In the genomic region with DNA sequence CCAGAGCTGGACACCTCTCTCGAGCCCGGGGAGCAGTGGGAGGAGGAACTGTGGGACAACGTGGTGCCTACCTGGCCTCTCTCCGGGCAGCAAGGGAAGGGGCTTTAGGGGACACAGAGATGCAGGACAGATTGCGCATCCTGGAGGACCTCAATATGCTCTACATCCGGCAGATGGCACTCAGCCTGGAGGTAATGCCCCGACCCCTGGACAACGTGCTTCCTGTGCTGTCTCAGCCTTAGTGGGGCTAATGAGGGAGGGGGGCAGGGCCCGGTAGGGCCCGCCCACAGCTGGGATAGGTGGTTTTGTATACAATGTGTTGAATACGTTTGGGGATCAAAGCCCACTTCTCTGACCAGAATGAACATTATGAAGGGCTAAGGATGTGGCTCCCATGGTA, we compare ENCODE assay signal across 8 mouse cellular contexts. TPM values are rescaled to one million over a fixed set of nuclear protein-coding genes. Genes with fewer than 3 reads are reported as not detected.
DNase-seq lines count a peak whose midpoint lies in the region; ATAC-seq and TF ChIP-seq lines count a peak whose summit lies in the region.
"Had no signal": no experiment of that assay in that cellular context is flagged by ENCODE, and none has a peak within 500 bp of the region (broad histone marks: within the 10 kb centered on the region; RNA-seq: fewer than 3 reads in every experiment).

No protein-coding gene starts in this region.

- no peaks in the 10 kb centered on the region for H3K9me3 ChIP-seq in CH12.LX (replicated peaks; ENCODE audit: low read length)
- H3K9me3 ChIP-seq in forebrain, embryonic 13.5 days (replicated peaks), result no peaks in the 10 kb centered on the region
- no peaks in the 10 kb centered on the region for H3K9me3 ChIP-seq in kidney, embryonic 15.5 days (replicated peaks)
- no peaks in the 10 kb centered on the region for H3K9me3 ChIP-seq in midbrain, embryonic 14.5 days (ENCODE audit: control insufficient read depth, low read length)

- H3K9ac ChIP-seq in CH12.LX (ENCODE audit: insufficient read depth, low read depth), result no peak overlapping the region
- peak overlapping the region; percentile 70 for H3K9ac ChIP-seq in forebrain, embryonic 13.5 days
- H3K9ac ChIP-seq in kidney, embryonic 15.5 days, result peak overlapping the region; percentile 82
- H3K9ac ChIP-seq in midbrain, embryonic 14.5 days (replicated peaks; ENCODE audit: low read length), result peak overlapping the region; percentile 62

- H3K4me1 ChIP-seq in CH12.LX (ENCODE audit: control insufficient read depth in 1 of 2, insufficient read depth in 2 of 2), result peaks cover 9 to 31% of the 10 kb centered on the region in 2 experiments; a peak in 3 of 4 replicates
- peaks cover 41% of the 10 kb centered on the region for H3K4me1 ChIP-seq in forebrain, embryonic 13.5 days
- peaks cover 73% of the 10 kb centered on the region for H3K4me1 ChIP-seq in kidney, embryonic 15.5 days
- peaks cover 38% of the 10 kb centered on the region for H3K4me1 ChIP-seq in midbrain, embryonic 14.5 days (ENCODE audit: control insufficient read depth, insufficient read depth, low read length)

- peak overlapping the region in 2 of 3 experiments; percentile 3 to 28 for H3K4me3 ChIP-seq in CH12.LX (replicated peaks in 1 of 3; ENCODE audit: low read depth in 2 of 3, low read length in 2 of 3, poor library complexity in 1 of 3)
- H3K4me3 ChIP-seq in forebrain, embryonic 13.5 days, result peak overlapping the region; percentile 41
- peak overlapping the region; percentile 63 for H3K4me3 ChIP-seq in kidney, embryonic 15.5 days (replicated peaks)
- H3K4me3 ChIP-seq in midbrain, embryonic 14.5 days (replicated peaks; ENCODE audit: low read depth, low read length), result peak overlapping the region; percentile 39

- TF ChIP-seq POLR2A in CH12.LX (IDR thresholded peaks at IDR 0.05; ENCODE audit: low read depth, low read length), result no peak

- peaks cover 2% of the 10 kb centered on the region for H3K27me3 ChIP-seq in CH12.LX (replicated peaks)
- peaks cover 32% of the 10 kb centered on the region for H3K27me3 ChIP-seq in forebrain, embryonic 13.5 days
- no peaks in the 10 kb centered on the region for H3K27me3 ChIP-seq in kidney, embryonic 15.5 days
- H3K27me3 ChIP-seq in midbrain, embryonic 14.5 days (ENCODE audit: control insufficient read depth, insufficient read depth, low read length), result peaks cover 7% of the 10 kb centered on the region; the same call in 1 of the 2 replicates

- ATAC-seq in forebrain, embryonic 13.5 days, result peak; percentile 10; the same call in 1 of the 2 replicates
- peak; percentile 37 for ATAC-seq in kidney, embryonic 15.5 days (replicated peaks; ENCODE audit: low FRiP score)
- peak; percentile 38; the same call in 1 of the 2 replicates for ATAC-seq in midbrain, embryonic 14.5 days (ENCODE audit: low FRiP score, low TSS enrichment)

- no peak for TF ChIP-seq RAD21 in CH12.LX (IDR thresholded peaks at IDR 0.05; ENCODE audit: low read depth, low read length)

- peak; percentile 86 for DNase-seq in 3T3-L1 (ENCODE audit: low read depth, low spot score)
- DNase-seq in CH12.LX (ENCODE audit: extremely low read depth), result no peak
- DNase-seq in midbrain, embryonic 14.5 days, result peak; percentile 54
- DNase-seq in ovary, adult 18-20 months (ENCODE audit: low spot score), result no peak
- DNase-seq in layer of hippocampus, postnatal 14 days (ENCODE audit: low spot score in 2 of 2), result no peak

- no peak overlapping the region for H3K4me2 ChIP-seq in CH12.LX (ENCODE audit: insufficient read depth, low read depth, poor library complexity, severe bottlenecking)
- peak overlapping the region; percentile 67 for H3K4me2 ChIP-seq in forebrain, embryonic 13.5 days
- peak overlapping the region; percentile 74 for H3K4me2 ChIP-seq in kidney, embryonic 15.5 days
- H3K4me2 ChIP-seq in midbrain, embryonic 14.5 days (ENCODE audit: low read length), result peak overlapping the region; percentile 65

- dilution Hi-C loops in CH12.LX (cut with MboI; ENCODE audit: extremely low pct_ligation_motif_present, extremely low pct_unique_long_range_greater_than_20kb, low sequenced_read_pairs), result no loop called here

- TF ChIP-seq CTCF in CH12.LX (conservative IDR thresholded peaks at IDR 0.05 in 1 of 2, IDR thresholded peaks at IDR 0.05 in 1 of 2; ENCODE audit: low read depth in 2 of 2, low read length in 2 of 2), result 0 out of 4 replicates have a peak, but pooled peaks of 1 of the 2 experiments have one; percentile 7

- H3K36me3 ChIP-seq in CH12.LX (replicated peaks in 1 of 2; ENCODE audit: control insufficient read depth in 1 of 2, insufficient read depth in 1 of 2, low read length in 1 of 2), result no peaks in the 10 kb centered on the region
- H3K36me3 ChIP-seq in forebrain, embryonic 13.5 days (ENCODE audit: poor library complexity, severe bottlenecking), result no peaks in the 10 kb centered on the region
- peaks cover 3% of the 10 kb centered on the region; the same call in 1 of the 2 replicates for H3K36me3 ChIP-seq in kidney, embryonic 15.5 days
- no peaks in the 10 kb centered on the region for H3K36me3 ChIP-seq in midbrain, embryonic 14.5 days (ENCODE audit: control insufficient read depth, insufficient read depth, low read length)

- no peak overlapping the region for H3K27ac ChIP-seq in CH12.LX (ENCODE audit: insufficient read depth, low read depth)
- peak overlapping the region; percentile 78 for H3K27ac ChIP-seq in forebrain, embryonic 13.5 days
- H3K27ac ChIP-seq in kidney, embryonic 15.5 days, result peak overlapping the region; percentile 100
- H3K27ac ChIP-seq in midbrain, embryonic 14.5 days (replicated peaks; ENCODE audit: low read depth, low read length), result peak overlapping the region; percentile 90

- TF ChIP-seq EP300 in CH12.LX (IDR thresholded peaks at IDR 0.05; ENCODE audit: low read length), result no peak

- in situ Hi-C loops in CH12.LX (cut with MboI; ENCODE audit: low pct_ligation_motif_present, low pct_unique_long_range_greater_than_20kb, low sequenced_read_pairs), result no loop called here

- WGBS in forebrain, embryonic 13.5 days, result 2% methylated on average over 11 of the region's 11 CpGs
- WGBS in kidney, embryonic 15.5 days, result 1% methylated on average over 11 of the region's 11 CpGs
- WGBS in midbrain, embryonic 14.5 days, result 2% methylated on average over 11 of the region's 11 CpGs

- H3K79me2 ChIP-seq in CH12.LX (replicated peaks; ENCODE audit: control insufficient read depth, extremely low read depth, insufficient read depth, poor library complexity, severe bottlenecking), result no peaks in the 10 kb centered on the region

TF ChIP-seq in CH12.LX, 34 proteins besides CTCF, POLR2A, EP300 and RAD21 (continues in another document):
- no peak for TF ChIP-seq TBP (conservative IDR thresholded peaks at IDR 0.05; ENCODE audit: low read depth, low read length)
- no peak for TF ChIP-seq MXI1 (IDR thresholded peaks at IDR 0.05; ENCODE audit: low read depth, low read length)
- TF ChIP-seq MEF2A (IDR thresholded peaks at IDR 0.05; ENCODE audit: borderline replicate concordance, low read depth, low read length), result no peak
- no peak for TF ChIP-seq ELF1 (IDR thresholded peaks at IDR 0.05; ENCODE audit: low read depth, low read length)
- TF ChIP-seq ZKSCAN1 (IDR thresholded peaks at IDR 0.05; ENCODE audit: borderline replicate concordance, low read depth, low read length), result no peak
- no peak for TF ChIP-seq CHD1 (IDR thresholded peaks at IDR 0.05; ENCODE audit: low read depth, low read length)
- no peak for TF ChIP-seq MAFK (IDR thresholded peaks at IDR 0.05; ENCODE audit: insufficient replicate concordance, low read length)

RNA-seq across cellular contexts. Expression of a gene that starts 2.8 kb away (rescaled TPM):
- total RNA-seq in CH12.LX (2012; rRNA removed) (0.59 and 0.68 TPM in 2 replicates), CH12.LX (2014; rRNA removed) (0.54 and 1.3 TPM in 2 replicates)
- 0.47 and 0.78 TPM in 2 replicates for polyA plus RNA-seq in CH12.LX (2012; ENCODE audit: insufficient read length, low read depth)
- polyA plus RNA-seq in forebrain, embryonic 13.5 days (2015; fragmentation: Nextera tagmentation; extraction: Ambion mirVana), result 10.4 and 10.5 TPM in 2 replicates
- polyA plus RNA-seq in kidney, embryonic 15.5 days (2015; fragmentation: Nextera tagmentation; extraction: Ambion mirVana), result 31.5 and 33.7 TPM in 2 replicates
- polyA plus RNA-seq in midbrain, embryonic 14.5 days (2014; fragmentation: Nextera tagmentation; extraction: Ambion mirVana), result 5.0 and 8.8 TPM in 2 replicates
- total RNA-seq in layer of hippocampus, postnatal 14 days (2021), result 10 to 100 TPM; 61.2 to 65.1 TPM

RNA-seq across cellular contexts. Expression of a gene that starts 12.8 kb away (rescaled TPM):
- total RNA-seq in CH12.LX (2012; rRNA removed) (26.1 and 26.9 TPM in 2 replicates), CH12.LX (2014; rRNA removed) (14.9 and 15.4 TPM in 2 replicates)
- 30.4 and 34.2 TPM in 2 replicates for polyA plus RNA-seq in CH12.LX (2012; ENCODE audit: insufficient read length, low read depth)
- polyA plus RNA-seq in forebrain, embryonic 13.5 days (2015; fragmentation: Nextera tagmentation; extraction: Ambion mirVana), result 13.2 and 13.3 TPM in 2 replicates
- polyA plus RNA-seq in kidney, embryonic 15.5 days (2015; fragmentation: Nextera tagmentation; extraction: Ambion mirVana), result 15.9 and 17.1 TPM in 2 replicates
- 13.1 and 14.2 TPM in 2 replicates for polyA plus RNA-seq in midbrain, embryonic 14.5 days (2014; fragmentation: Nextera tagmentation; extraction: Ambion mirVana)
- 10 to 100 TPM; 24.1 TPM for total RNA-seq in layer of hippocampus, postnatal 14 days (2021)

RNA-seq across cellular contexts. Expression of a gene that starts 16.7 kb away (rescaled TPM):
- total RNA-seq in CH12.LX (2012; rRNA removed) (20.4 and 24.1 TPM in 2 replicates), CH12.LX (2014; rRNA removed) (23.1 and 27.5 TPM in 2 replicates)
- polyA plus RNA-seq in CH12.LX (2012; ENCODE audit: insufficient read length, low read depth), result 16.6 and 19.3 TPM in 2 replicates
- 239 and 249 TPM in 2 replicates for polyA plus RNA-seq in forebrain, embryonic 13.5 days (2015; fragmentation: Nextera tagmentation; extraction: Ambion mirVana)
- polyA plus RNA-seq in kidney, embryonic 15.5 days (2015; fragmentation: Nextera tagmentation; extraction: Ambion mirVana), result 132 and 144 TPM in 2 replicates
- polyA plus RNA-seq in midbrain, embryonic 14.5 days (2014; fragmentation: Nextera tagmentation; extraction: Ambion mirVana), result 155 and 157 TPM in 2 replicates
- 10 to 100 TPM; 66.7 to 72.6 TPM for total RNA-seq in layer of hippocampus, postnatal 14 days (2021)

RNA-seq across cellular contexts. Expression of a gene that starts 18.1 kb away (rescaled TPM):
- total RNA-seq in CH12.LX (2012; rRNA removed) (4.7 and 10.3 TPM in 2 replicates), CH12.LX (2014; rRNA removed) (4.9 and 7.8 TPM in 2 replicates)
- 1.7 and 1.9 TPM in 2 replicates for polyA plus RNA-seq in CH12.LX (2012; ENCODE audit: insufficient read length, low read depth)
- polyA plus RNA-seq in forebrain, embryonic 13.5 days (2015; fragmentation: Nextera tagmentation; extraction: Ambion mirVana), result 17.5 and 18.4 TPM in 2 replicates
- polyA plus RNA-seq in kidney, embryonic 15.5 days (2015; fragmentation: Nextera tagmentation; extraction: Ambion mirVana), result 6.6 and 8.3 TPM in 2 replicates
- 19.4 and 30.3 TPM in 2 replicates for polyA plus RNA-seq in midbrain, embryonic 14.5 days (2014; fragmentation: Nextera tagmentation; extraction: Ambion mirVana)
- 10 to 100 TPM; 24.4 to 26.0 TPM for total RNA-seq in layer of hippocampus, postnatal 14 days (2021)

RNA-seq across cellular contexts. Expression of a gene that starts 18.1 kb away (rescaled TPM):
- 0.34 and 0.38 TPM in 2 replicates for total RNA-seq in CH12.LX (2012; rRNA removed)
- total RNA-seq in CH12.LX (2014; rRNA removed), result not detected in 2 replicates
- 0.23 and 0.25 TPM in 2 replicates for polyA plus RNA-seq in CH12.LX (2012; ENCODE audit: insufficient read length, low read depth)
- polyA plus RNA-seq in forebrain, embryonic 13.5 days (2015; fragmentation: Nextera tagmentation; extraction: Ambion mirVana), result 2.7 and 3.6 TPM in 2 replicates
- polyA plus RNA-seq in kidney, embryonic 15.5 days (2015; fragmentation: Nextera tagmentation; extraction: Ambion mirVana), result 1.6 and 2.4 TPM in 2 replicates
- 5.9 and 7.1 TPM in 2 replicates for polyA plus RNA-seq in midbrain, embryonic 14.5 days (2014; fragmentation: Nextera tagmentation; extraction: Ambion mirVana)
- 10 to 100 TPM; 20.4 to 21.1 TPM for total RNA-seq in layer of hippocampus, postnatal 14 days (2021)
- total RNA-seq: gastrocnemius, postnatal 4 days had no signal

Comparison
In these comparisons a context has a peak if more than half of its experiments do, and no peak if none do; other contexts are left out.
1. DNase-seq: peak in 3T3-L1 (single experiment) and midbrain, embryonic 14.5 days (single experiment); none in CH12.LX (single experiment), ovary, adult 18-20 months (single experiment) and layer of hippocampus, postnatal 14 days (0 of 2).
2. Peak in every context shown above with its lines, with median percentiles within 50 percentile points of each other: H3K4me3 ChIP-seq and ATAC-seq.